Mouse (Mus musculus): ENCODE results near the gene Camk2d.
A peak's percentile ranks its signal among the peaks of the same experiment; 100 is the strongest.

Gene Camk2d

GRCm38 (mm10) chr3:126650747-126651146 is 54.6 kb downstream of the Camk2d start:
- DNase-seq (ENCODE audit: low spot score) = no peak

DNA sequence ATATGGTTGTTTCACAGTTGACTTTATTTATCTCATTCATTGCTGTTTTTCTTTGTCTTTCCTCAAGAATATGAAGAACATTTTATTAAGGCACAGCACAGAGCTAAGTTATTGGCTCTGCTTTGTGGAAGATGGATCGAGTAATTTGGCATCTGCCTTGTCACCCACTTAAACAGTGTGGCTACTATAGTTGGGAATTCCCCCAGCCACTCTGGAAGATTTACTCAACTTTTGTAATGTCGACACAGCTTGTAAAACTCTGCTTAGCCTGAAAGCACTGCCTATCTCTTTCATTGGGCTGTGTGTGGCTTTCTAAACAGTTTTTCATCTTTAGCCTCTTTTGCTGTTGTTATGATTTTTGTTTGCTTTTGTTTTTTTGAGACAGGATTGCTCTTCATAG is 56.3 kb downstream of the Camk2d start:
- DNase-seq (ENCODE audit: low spot score) = no peak

GRCm38 (mm10) chr3:126653118-126653517 is 57.0 kb downstream of the Camk2d start:
- DNase-seq (ENCODE audit: low spot score) = no peak

DNA sequence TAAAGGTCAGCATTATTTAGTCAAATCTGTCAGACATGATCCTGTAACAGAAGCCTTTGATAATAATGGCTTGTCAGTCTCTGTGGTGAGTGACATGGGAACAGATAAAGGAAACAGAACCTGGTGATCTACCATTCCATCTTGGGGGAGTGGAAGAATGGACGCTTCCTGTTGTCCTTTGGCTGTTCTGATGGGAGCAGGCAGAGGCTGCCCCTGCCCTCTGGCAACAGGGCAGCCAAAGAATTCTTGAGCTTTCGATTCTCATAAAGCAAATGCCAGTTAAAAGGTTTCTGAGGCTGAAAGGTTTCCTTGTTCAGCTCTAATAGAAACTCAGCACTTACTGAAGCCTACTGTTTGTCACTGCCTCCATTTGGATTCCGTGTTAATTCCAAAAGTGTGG is 60.1 kb downstream of the Camk2d start:
- no peak for DNase-seq (ENCODE audit: low spot score)

DNA sequence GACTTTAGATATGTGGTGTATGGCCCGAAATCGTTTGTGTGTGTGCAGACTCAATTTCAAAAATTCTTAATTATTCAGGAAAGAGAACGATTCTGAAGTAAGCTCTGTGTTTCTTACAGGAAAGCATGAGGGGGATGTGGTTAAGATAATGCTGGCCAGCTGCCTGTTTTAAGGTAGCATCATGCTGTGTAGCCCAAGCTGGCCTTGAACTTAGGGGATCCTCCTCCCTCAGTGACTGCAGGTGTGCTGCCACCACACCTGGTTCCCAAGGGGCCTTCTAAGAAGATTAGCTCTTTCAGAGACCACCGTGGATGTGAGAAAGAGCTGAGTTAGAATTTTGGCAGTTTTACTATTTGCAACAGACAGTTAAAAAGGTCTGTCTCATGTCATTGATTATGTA is 61.8 kb downstream of the Camk2d start:
- no peak for DNase-seq (ENCODE audit: low spot score)

DNA sequence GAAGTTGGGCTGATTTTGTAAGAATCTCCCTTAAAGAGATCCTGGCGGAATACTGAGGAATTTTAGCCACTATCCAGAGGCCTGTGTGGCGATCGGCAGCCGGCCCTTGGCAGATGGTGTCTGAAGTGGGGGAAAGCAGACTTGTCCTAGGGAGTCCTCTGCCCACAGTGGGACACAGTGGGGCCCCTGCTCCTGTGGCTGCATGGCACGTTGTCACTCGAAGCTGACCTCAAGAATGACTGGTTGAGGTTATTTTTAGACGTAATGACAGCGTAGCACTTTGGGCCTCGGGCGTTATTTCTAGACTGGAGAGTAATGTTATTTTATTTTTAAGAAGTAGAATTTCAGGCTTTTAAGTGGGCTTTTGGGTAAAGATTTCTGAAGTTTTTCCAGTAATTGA is 62.7 kb downstream of the Camk2d start:
- no peak for DNase-seq (ENCODE audit: low spot score)

DNA sequence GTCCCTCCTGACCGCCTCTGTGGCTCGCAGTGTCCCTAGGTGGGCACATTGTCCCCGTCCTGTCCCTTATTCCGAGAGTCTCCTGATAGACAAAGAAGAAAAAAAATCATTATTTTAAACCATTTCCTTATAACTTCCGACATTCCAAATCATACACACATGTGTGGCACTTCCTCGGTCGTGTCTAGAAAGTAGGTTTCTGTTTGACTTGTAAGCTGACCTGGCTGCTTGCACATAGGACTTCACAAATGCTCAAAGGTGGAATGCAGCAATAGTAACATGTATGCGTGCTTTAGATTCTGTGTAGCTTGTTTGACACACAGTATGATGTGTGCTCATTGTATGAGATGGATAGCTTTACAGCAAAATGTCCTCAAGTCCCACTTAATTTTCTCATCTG is 63.1 kb downstream of the Camk2d start:
- DNase-seq (ENCODE audit: low spot score) = no peak

- DNase-seq (ENCODE audit: low spot score) = no peak
Observed at GRCm38 (mm10) chr3:126659832-126660564, 63.9 kb downstream of the Camk2d start.

DNA sequence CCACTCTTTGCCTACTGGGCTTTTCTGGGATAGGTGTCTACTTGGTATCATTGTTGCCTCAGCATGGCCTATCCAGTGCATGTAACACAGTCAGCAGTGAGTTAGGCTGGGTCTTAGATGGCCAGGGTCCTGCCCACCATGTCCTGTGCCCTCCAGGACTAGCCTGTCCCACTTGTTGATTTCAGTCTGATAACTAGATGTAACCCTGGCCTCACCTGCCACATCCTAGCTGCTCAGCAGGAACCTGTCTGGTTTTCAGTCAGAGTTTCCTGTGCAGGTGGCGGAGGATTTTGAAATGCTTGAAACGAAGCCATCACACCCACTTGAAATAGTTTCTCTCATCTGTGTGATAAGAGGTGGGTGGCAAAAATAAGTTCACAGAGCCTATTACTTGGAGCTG is 64.5 kb downstream of the Camk2d start:
- no peak for DNase-seq (ENCODE audit: low spot score)

- DNase-seq (ENCODE audit: low spot score) = no peak
Observed at GRCm38 (mm10) chr3:126660986-126661385, 64.9 kb downstream of the Camk2d start.

GRCm38 (mm10) chr3:126661920-126662319 is 65.8 kb downstream of the Camk2d start:
- no peak for DNase-seq (ENCODE audit: low spot score)

DNA sequence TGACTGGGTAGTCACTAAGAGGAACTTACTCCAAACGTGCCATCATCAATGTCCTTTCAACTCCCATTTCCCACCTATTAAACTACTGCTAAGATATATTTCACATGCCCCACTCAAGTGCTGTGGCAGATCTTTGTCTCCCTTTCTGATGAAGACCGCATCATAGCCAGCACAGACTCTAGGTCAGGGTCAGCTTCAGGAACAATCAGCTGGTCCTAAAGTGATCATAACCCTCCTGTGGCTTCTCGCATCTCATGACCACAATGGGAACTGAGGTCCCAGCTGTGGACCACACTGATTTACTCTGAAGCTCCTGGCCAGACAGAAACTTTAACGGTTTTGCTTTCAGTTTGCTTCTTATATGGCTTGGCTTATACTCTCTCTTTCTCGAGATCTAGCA is 67.3 kb downstream of the Camk2d start:
- DNase-seq (ENCODE audit: low spot score) = no peak

DNA sequence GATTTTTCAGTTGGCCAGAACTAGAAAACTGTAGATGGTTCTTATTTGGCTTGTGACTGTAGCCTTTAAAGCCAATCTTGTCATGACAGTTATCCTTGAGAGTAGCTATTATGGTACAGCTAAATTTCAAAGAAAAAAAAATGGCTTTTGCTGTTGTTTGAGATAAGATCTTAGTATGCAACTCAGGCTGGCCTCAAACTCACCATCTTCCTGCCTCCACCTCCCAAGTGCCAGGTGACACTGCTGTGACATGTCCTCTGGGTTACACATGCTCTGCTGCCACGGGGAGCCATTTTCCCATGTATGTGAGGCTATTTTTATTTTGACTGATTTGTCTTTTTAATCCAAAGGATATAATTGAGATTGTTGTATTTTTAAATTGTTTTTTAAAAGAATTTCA is 69.8 kb downstream of the Camk2d start:
- DNase-seq (ENCODE audit: low spot score) = no peak

- DNase-seq (ENCODE audit: low spot score) = no peak
Observed at GRCm38 (mm10) chr3:126667019-126667418, 70.9 kb downstream of the Camk2d start.

- DNase-seq (ENCODE audit: low spot score) = peak; percentile 37
Observed at GRCm38 (mm10) chr3:126667451-126667850, 71.3 kb downstream of the Camk2d start.

GRCm38 (mm10) chr3:126668123-126668522 is 72.0 kb downstream of the Camk2d start:
- DNase-seq (ENCODE audit: low spot score) = no peak

- DNase-seq (ENCODE audit: low spot score) = no peak
Observed at GRCm38 (mm10) chr3:126668692-126669091, 72.6 kb downstream of the Camk2d start.

DNA sequence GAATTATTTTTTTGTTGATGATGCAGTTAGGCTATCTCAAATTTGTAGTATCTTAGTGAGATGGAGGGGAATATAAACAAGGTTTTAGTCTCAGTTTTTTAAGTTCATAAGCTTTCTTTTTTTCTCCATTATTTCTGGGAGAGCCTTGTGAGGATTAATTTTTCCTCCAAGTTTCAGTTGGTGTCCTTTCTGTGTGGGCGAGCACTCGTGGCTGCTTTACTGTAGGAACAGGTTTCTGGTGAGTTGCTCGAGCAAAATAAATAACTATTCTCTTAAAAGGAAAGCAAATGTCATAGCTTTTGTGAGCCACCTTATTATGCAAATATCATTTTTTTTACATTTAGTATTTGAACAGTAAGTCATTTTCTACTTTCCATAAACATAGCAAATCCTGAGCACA is 74.3 kb downstream of the Camk2d start:
- DNase-seq (ENCODE audit: low spot score) = no peak

DNA sequence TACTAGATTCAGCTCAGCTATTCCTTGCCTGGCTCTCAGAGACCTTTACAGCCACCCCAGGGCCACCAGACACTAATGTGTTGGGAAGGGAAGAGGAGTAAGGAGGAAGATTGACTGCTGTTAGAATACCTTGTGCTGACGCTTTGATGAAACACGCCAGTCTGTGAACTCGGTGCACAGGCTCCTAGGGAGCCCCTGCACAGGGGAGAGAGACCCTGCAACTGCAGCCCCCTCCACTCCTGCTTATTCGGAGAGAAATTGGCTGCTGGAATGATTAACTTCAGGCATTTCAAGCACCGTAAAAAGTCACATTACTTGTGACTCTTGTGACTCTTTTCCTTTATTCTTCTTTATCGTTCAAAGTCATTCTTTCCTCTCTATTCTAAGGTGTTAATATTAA is 75.2 kb downstream of the Camk2d start:
- DNase-seq (ENCODE audit: low spot score) = no peak

DNA sequence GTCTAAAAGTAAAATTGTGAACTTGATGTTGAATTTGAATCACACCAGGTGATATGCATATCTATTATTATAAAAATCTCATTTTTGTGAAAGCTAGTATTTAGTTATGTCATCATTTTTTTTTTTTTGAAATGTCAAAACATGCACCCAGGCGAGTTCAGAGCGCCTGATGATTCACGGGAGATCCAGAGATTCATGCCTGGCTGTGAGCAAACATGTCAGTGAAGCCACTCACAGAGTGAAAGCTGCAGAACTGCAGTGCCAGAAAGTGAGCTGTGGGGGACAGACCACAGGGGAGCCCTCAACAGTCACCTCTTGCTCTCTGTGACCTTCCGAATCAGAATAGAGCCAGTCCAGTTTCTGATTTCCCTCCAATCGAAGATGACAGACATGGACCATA is 84.9 kb downstream of the Camk2d start:
- DNase-seq (ENCODE audit: low spot score) = no peak

- DNase-seq (ENCODE audit: low spot score) = no peak
Observed at GRCm38 (mm10) chr3:126681996-126682395, 85.9 kb downstream of the Camk2d start.

- no peak for DNase-seq (ENCODE audit: low spot score)
Observed at GRCm38 (mm10) chr3:126685363-126685762, 89.3 kb downstream of the Camk2d start.

- no peak for DNase-seq (ENCODE audit: low spot score)
Observed at GRCm38 (mm10) chr3:126687150-126687549, 91.0 kb downstream of the Camk2d start.

- DNase-seq (ENCODE audit: low spot score) = no peak
Observed at GRCm38 (mm10) chr3:126688516-126688915, 92.4 kb downstream of the Camk2d start.

Measured in embryo, embryonic 10.5 days (tissue).